Mouse (Mus musculus) MEL (cell line): ENCODE measurements at regions not wholly inside any gene's neighbourhood (a gene's known extent, or its start where the extent isn't known, plus 50 kb on each side); places are given as distances from the start of the nearest gene placed in this dataset.

ENCODE experiments used
- CTCF ChIP-seq, 3 experiments: IDR thresholded peaks in 2 of 3; conservative IDR thresholded peaks in 1 of 3; 2 replicates each; pipeline ENCODE4 v1.5.1; 2011 to 2012; ENCODE audit warnings: low read length in 3 of 3, low read depth in 2 of 3, mild to moderate bottlenecking in 2 of 3, improper control_type of control experiment in 1 of 3, inconsistent platforms in 1 of 3, mixed read lengths in 1 of 3, moderate library complexity in 1 of 3; ENCODE audit not compliant: control insufficient read depth in 1 of 3, insufficient read depth in 1 of 3, poor library complexity in 1 of 3, severe bottlenecking in 1 of 3
- EP300 ChIP-seq, 2 experiments: IDR thresholded peaks; 2 replicates each; pipeline ENCODE4 v1.6.1; 2011; ENCODE audit warnings: improper control_type of control experiment in 2 of 2, low read length in 2 of 2, low read depth in 1 of 2, mild to moderate bottlenecking in 1 of 2
- JUND ChIP-seq: IDR thresholded peaks from 2 replicates; pipeline ENCODE4 v1.6.1; 2011; ENCODE audit warnings: low read depth, mild to moderate bottlenecking, improper control_type of control experiment, low read length
- POLR2A ChIP-seq, 2 experiments: IDR thresholded peaks; 2 replicates each; pipeline ENCODE4 v1.6.1; 2011 to 2012; ENCODE audit warnings: low read length in 2 of 2, mild to moderate bottlenecking in 2 of 2, control low read depth in 1 of 2, improper control_type of control experiment in 1 of 2, low read depth in 1 of 2, moderate library complexity in 1 of 2; ENCODE audit not compliant: control insufficient read depth in 1 of 2, insufficient read depth in 1 of 2, poor library complexity in 1 of 2
- RAD21 ChIP-seq: IDR thresholded peaks from 2 replicates; pipeline ENCODE4 v1.6.1; 2011; ENCODE audit warnings: mild to moderate bottlenecking, low read depth, low read length, improper control_type of control experiment
- ZC3H11A ChIP-seq: IDR thresholded peaks from 2 replicates; pipeline ENCODE4 v1.6.1; 2012; ENCODE audit warnings: low read depth, mild to moderate bottlenecking, inconsistent platforms, low read length, improper control_type of control experiment
- ZMIZ1 ChIP-seq: IDR thresholded peaks from 2 replicates; pipeline ENCODE4 v1.6.1; 2012; ENCODE audit warnings: low read depth, mild to moderate bottlenecking, inconsistent platforms, low read length, improper control_type of control experiment, moderate library complexity

DNA sequence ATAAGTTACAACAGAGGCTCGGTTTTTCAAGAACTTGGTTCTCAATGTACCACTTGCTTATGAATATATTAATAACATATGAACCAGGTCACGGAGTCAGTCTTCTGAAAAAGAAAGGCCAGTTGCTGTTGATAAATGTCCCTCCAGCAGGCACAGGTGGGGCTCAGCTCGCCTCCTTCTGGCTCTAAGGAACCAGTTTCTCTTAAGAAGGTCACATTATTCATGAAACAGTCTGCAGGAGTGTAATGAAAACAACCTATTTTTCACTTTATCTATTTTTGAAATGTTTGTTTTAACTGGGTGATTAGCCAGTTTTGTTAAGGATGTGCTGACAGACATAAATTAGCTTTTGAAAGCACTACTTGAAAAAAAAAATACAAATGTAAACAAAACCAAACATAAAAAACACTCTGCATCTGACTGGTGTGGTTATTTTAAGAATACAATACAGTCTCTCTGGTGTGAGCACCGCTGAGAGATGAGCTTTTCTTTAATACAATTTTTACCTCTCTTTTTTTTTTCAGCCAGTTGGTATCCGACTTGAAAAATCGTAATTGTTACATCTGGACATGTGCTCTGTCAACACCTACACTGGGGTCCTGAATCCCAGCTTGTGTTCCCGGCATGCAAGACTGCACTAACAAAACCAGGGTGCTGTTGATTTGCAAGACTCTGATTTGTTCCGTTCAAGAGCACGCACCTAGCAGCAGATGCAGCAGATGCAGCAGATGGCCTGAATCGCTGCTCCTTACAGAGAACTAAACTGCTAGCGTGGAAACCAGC lies 651.8 kb downstream of the Ntrk3 start:
- no peak for TF ChIP-seq POLR2A (IDR thresholded peaks at IDR 0.05; ENCODE audit: control insufficient read depth in 1 of 2, insufficient read depth in 1 of 2, low read depth in 1 of 2, low read length in 2 of 2, poor library complexity in 1 of 2)
- TF ChIP-seq CTCF (IDR thresholded peaks at IDR 0.05 in 2 of 3, conservative IDR thresholded peaks at IDR 0.05 in 1 of 3; ENCODE audit: control insufficient read depth in 1 of 3, insufficient read depth in 1 of 3, low read depth in 2 of 3, low read length in 3 of 3, poor library complexity in 1 of 3, severe bottlenecking in 1 of 3) = no peak
- no peak for TF ChIP-seq EP300 (IDR thresholded peaks at IDR 0.05; ENCODE audit: low read depth in 1 of 2, low read length in 2 of 2)
- no peak for TF ChIP-seq RAD21
- no peak for TF ChIP-seq ZMIZ1
- no peak for TF ChIP-seq JUND
- TF ChIP-seq ZC3H11A = no peak
